Mouse (Mus musculus) cerebellum, adult 2 months (tissue): ENCODE data around the gene Pes1. TPM values are rescaled to one million over a fixed set of nuclear protein-coding genes. Genes with fewer than 3 reads are reported as not detected.
A peak's percentile ranks its signal among the peaks of the same experiment; 100 is the strongest.
"Not testable (repeated sequence)": the region's sequence is repeated elsewhere in the genome, so short reads cannot be mapped to it uniquely, and the experiment has no call there.

Experiments used
- DNase-seq, 2 experiments: peaks; one replicate each; pipeline ENCODE4 v3.0.0; 2021
- H3K27ac ChIP-seq: fragments of 200-500 bp; 2 replicates; pipeline ENCODE4 v1.5.1; 2012; ENCODE audit warnings: low read length, control low read depth, inconsistent platforms; ENCODE audit not compliant: insufficient read depth
- H3K27me3 ChIP-seq: fragments of 200-500 bp; 2 replicates; pipeline ENCODE4 v1.6.1; 2012; ENCODE audit warnings: inconsistent platforms, mild to moderate bottlenecking, low read length, moderate library complexity; ENCODE audit not compliant: control insufficient read depth, insufficient read depth
- H3K4me1 ChIP-seq: fragments of 200-500 bp; 2 replicates; pipeline ENCODE4 v1.6.1; 2011; ENCODE audit warnings: low read length; ENCODE audit not compliant: control insufficient read depth, insufficient read depth
- H3K4me3 ChIP-seq: fragments of 200-500 bp; replicated peaks from 2 replicates; pipeline ENCODE3; 2011; ENCODE audit warnings: mild to moderate bottlenecking, low read depth, low read length, control low read depth; ENCODE audit not compliant: insufficient read depth
- CTCF ChIP-seq: fragments of 200-500 bp; IDR thresholded peaks from 2 replicates; pipeline ENCODE4 v1.5.1; 2011; ENCODE audit warnings: low read depth, mild to moderate bottlenecking, control low read depth, low read length, moderate library complexity, borderline replicate concordance; ENCODE audit not compliant: insufficient read depth
- POLR2A ChIP-seq: fragments of 200-500 bp; IDR thresholded peaks from 2 replicates; pipeline ENCODE4 v1.6.1; 2011; ENCODE audit warnings: low read length, control low read depth, borderline replicate concordance; ENCODE audit not compliant: insufficient read depth
- WGBS: fragments of 180-500 bp; shearing (Covaris S2); methylation state at CpG from one replicate; pipeline ENCODE4 v1.1.7; 2018; 5-methylcytosine and 5-hydroxymethylcytosine counted together
- polyA plus RNA-seq: library from polyadenylated mRNA; depleted of rRNA; stranded (reverse); fragments of >200 nt; gene quantifications from 2 replicates; pipeline ENCODE4 v1.2.3, GENCODE M21; 2012

Gene Pes1
- polyA plus RNA-seq, 1 experiment: 36.9 TPM

- no peak for DNase-seq
- WGBS: 86% methylated on average over 5 of the region's 5 CpGs
- Histone ChIP-seq H3K27me3 (no peaks in the 10 kb centered on the region; the same call in 1 of the 2 replicates), H3K27ac (no peak overlapping the region), H3K4me1 (no peaks in the 10 kb centered on the region), H3K4me3 (no peak overlapping the region)
- TF ChIP-seq POLR2A (no peak), CTCF (no peak)
Observed at GRCm38 (mm10) chr11:3999547-3999946, 35.8 kb downstream of the Pes1 start.

- peak; percentile 27 to 46 for DNase-seq
- TF ChIP-seq POLR2A: no peak
- TF ChIP-seq CTCF: peak; percentile 62
- 7% methylated on average over 5 of the region's 5 CpGs for WGBS
- no peaks in the 10 kb centered on the region for H3K4me1 ChIP-seq
- H3K4me3 ChIP-seq: no peak overlapping the region
- H3K27ac ChIP-seq: no peak overlapping the region
- no peaks in the 10 kb centered on the region; the same call in 1 of the 2 replicates for H3K27me3 ChIP-seq
Observed at GRCm38 (mm10) chr11:4001603-4002002, 37.8 kb downstream of the Pes1 start.

GRCm38 (mm10) chr11:4005220-4005805 is 41.5 kb downstream of the Pes1 start:
- Histone ChIP-seq H3K4me1 (no peaks in the 10 kb centered on the region), H3K4me3 (no peak overlapping the region), H3K27me3 (no peaks in the 10 kb centered on the region), H3K27ac (no peak overlapping the region)
- no peak for DNase-seq
- TF ChIP-seq CTCF (no peak), POLR2A (no peak)
- WGBS: 50% methylated on average over 5 of the region's 5 CpGs

- DNase-seq: no peak
- Histone ChIP-seq H3K4me3 (no peak overlapping the region), H3K4me1 (no peaks in the 10 kb centered on the region), H3K27ac (no peak overlapping the region), H3K27me3 (no peaks in the 10 kb centered on the region)
- 82% methylated on average over 3 of the region's 3 CpGs for WGBS
- TF ChIP-seq CTCF (no peak), POLR2A (no peak)
Observed at GRCm38 (mm10) chr11:4006462-4006861, 42.7 kb downstream of the Pes1 start.

- H3K4me3 ChIP-seq: no peak overlapping the region
- 52% methylated on average over 1 of the region's 1 CpGs for WGBS
Observed at GRCm38 (mm10) chr11:4012616-4013015, 48.8 kb downstream of the Pes1 start.

GRCm38 (mm10) chr11:4015796-4016195 is 52.0 kb downstream of the Pes1 start:
- 87% methylated on average over 14 of the region's 14 CpGs for WGBS
- not testable (repeated sequence) for H3K27ac ChIP-seq, H3K27me3 ChIP-seq, H3K4me1 ChIP-seq, DNase-seq, H3K4me3 ChIP-seq

More at GRCm38 (mm10) chr11:4012616-4013015, 48.8 kb downstream of the Pes1 start:
- H3K4me1 ChIP-seq: no peaks in the 10 kb centered on the region
- H3K27ac ChIP-seq: no peak overlapping the region
- DNase-seq: no peak
- TF ChIP-seq POLR2A (no peak), CTCF (no peak)
- H3K27me3 ChIP-seq: no peaks in the 10 kb centered on the region; the same call in 1 of the 2 replicates

GRCm38 (mm10) chr11:4022111-4022510 is 58.3 kb downstream of the Pes1 start:
- 89% methylated on average over 13 of the region's 13 CpGs for WGBS
- H3K4me1 ChIP-seq, H3K27ac ChIP-seq, DNase-seq, H3K4me3 ChIP-seq, H3K27me3 ChIP-seq: not testable (repeated sequence)

- 72% methylated on average over 2 of the region's 2 CpGs for whole genome bisulfite sequencing
- DNase-seq: no peak
Observed at GRCm38 (mm10) chr11:4023321-4023720, 59.5 kb downstream of the Pes1 start.

More at GRCm38 (mm10) chr11:4023321-4023720, 59.5 kb downstream of the Pes1 start:
- Histone ChIP-seq H3K4me1 (no peaks in the 10 kb centered on the region), H3K4me3 (no peak overlapping the region), H3K27me3 (no peaks in the 10 kb centered on the region), H3K27ac (no peak overlapping the region)
- no peak for TF ChIP-seq CTCF
- no peak for TF ChIP-seq POLR2A
